Mouse (Mus musculus) embryonic stem cell, embryonic (primary cell): ENCODE results near the gene Map2.

Source experiments
- CTCF ChIA-PET, 4 experiments: fragments of 300-600 bp in 2 of 4; fragments of 350-600 bp in 2 of 4; sonication (Branson Sonifier 250); formaldehyde crosslinking; loops; one replicate each; lab custom pipeline; 2022; ENCODE audit warnings: inconsistent platforms in 2 of 4; lab: Charles Lee
- POLR2A ChIA-PET, 4 experiments: fragments of 300-600 bp in 2 of 4; fragments of 350-600 bp in 2 of 4; sonication (Branson Sonifier 250); formaldehyde crosslinking; loops; one replicate each; lab custom pipeline; 2022; ENCODE audit warnings: antibody characterized with exemption in 4 of 4, inconsistent platforms in 1 of 4; lab: Charles Lee

Map2 gene

GRCm38 (mm10) chr1:66175041-66175665 is at the start of gene Map2:
Map2 (plus strand) TSS chr1:66175273.
- POLR2A ChIA-PET, result interaction anchor here in 2 of 4 experiments (0.5 to 1.1 kb wide), 2 partner anchors 14 to 642 kb away, joined by 3 read pairs; partner anchors contain the start of gene Kansl1l (in 1 of the 2)
- CTCF ChIA-PET, result no interaction called here

GRCm38 (mm10) chr1:66133014-66133413 is 42.1 kb upstream of the Map2 start:
- ChIA-PET CTCF (no interaction called here), POLR2A (no interaction called here)

- ChIA-PET POLR2A (interaction anchor here in 1 of 4 experiments (0.6 kb wide), 1 partner anchor 10 kb away, joined by 4 read pairs; no protein-coding TSS in a partner anchor), CTCF (no interaction called here)
These were observed 39.7 kb upstream of the Map2 start for GRCm38 (mm10) chr1:66135324-66135723.

- ChIA-PET POLR2A (no interaction called here), CTCF (no interaction called here)
These were observed 34.4 kb upstream of the Map2 start for GRCm38 (mm10) chr1:66140686-66141085.

- POLR2A ChIA-PET, result interaction anchor here in 1 of 4 experiments (0.7 kb wide), 1 partner anchor 10 kb away, joined by 4 read pairs; no protein-coding TSS in a partner anchor
- CTCF ChIA-PET, result no interaction called here
These were observed 29.9 kb upstream of the Map2 start for GRCm38 (mm10) chr1:66145180-66145579.

GRCm38 (mm10) chr1:66148825-66149514 is 26.1 kb upstream of the Map2 start:
- ChIA-PET CTCF (no interaction called here), POLR2A (no interaction called here)

- CTCF ChIA-PET, result no interaction called here
- POLR2A ChIA-PET, result no interaction called here
These were observed 24.3 kb upstream of the Map2 start for GRCm38 (mm10) chr1:66150806-66151205.

- ChIA-PET CTCF (no interaction called here), POLR2A (no interaction called here)
These were observed 17.9 kb upstream of the Map2 start for GRCm38 (mm10) chr1:66157135-66157534.

- CTCF ChIA-PET, result no interaction called here
These were observed 17.5 kb upstream of the Map2 start for GRCm38 (mm10) chr1:66157589-66157988.

GRCm38 (mm10) chr1:66164648-66165047 is 10.4 kb upstream of the Map2 start:
- POLR2A ChIA-PET, result no interaction called here

More at GRCm38 (mm10) chr1:66157589-66157988, 17.5 kb upstream of the Map2 start:
- POLR2A ChIA-PET, result no interaction called here

GRCm38 (mm10) chr1:66168722-66169121 is 6.4 kb upstream of the Map2 start:
- POLR2A ChIA-PET, result no interaction called here
- CTCF ChIA-PET, result no interaction called here

More at GRCm38 (mm10) chr1:66164648-66165047, 10.4 kb upstream of the Map2 start:
- CTCF ChIA-PET, result interaction anchor here in 2 of 4 experiments (0.5 to 0.6 kb wide), 3 partner anchors 9 to 744 kb away, joined by 3 to 5 read pairs (median 4); no protein-coding TSS in a partner anchor

GRCm38 (mm10) chr1:66172127-66172526 is 2.9 kb upstream of the Map2 start:
- ChIA-PET POLR2A (no interaction called here), CTCF (no interaction called here)

GRCm38 (mm10) chr1:66173630-66174029 is 1.4 kb upstream of the Map2 start:
- ChIA-PET CTCF (no interaction called here), POLR2A (no interaction called here)

GRCm38 (mm10) chr1:66176012-66176837 is 1.2 kb downstream of the Map2 start:
- CTCF ChIA-PET, result no interaction called here
- POLR2A ChIA-PET, result interaction anchor here in 1 of 4 experiments (1.1 kb wide), 1 partner anchor 641 kb away, joined by 3 read pairs; the partner anchor contains the start of gene Kansl1l

- ChIA-PET POLR2A (interaction anchor here in 1 of 4 experiments (0.6 kb wide), 1 partner anchor 187 kb away, joined by 9 read pairs; no protein-coding TSS in a partner anchor), CTCF (no interaction called here)
These were observed 1.7 kb downstream of the Map2 start for GRCm38 (mm10) chr1:66176838-66177105.

- CTCF ChIA-PET, result no interaction called here
- POLR2A ChIA-PET, result interaction anchor here in 1 of 4 experiments (0.6 kb wide), 1 partner anchor 186 kb away, joined by 9 read pairs; no protein-coding TSS in a partner anchor
These were observed 2.6 kb downstream of the Map2 start for GRCm38 (mm10) chr1:66177489-66178170.

GRCm38 (mm10) chr1:66187016-66187681 is 12.1 kb downstream of the Map2 start:
- POLR2A ChIA-PET, result no interaction called here

GRCm38 (mm10) chr1:66192401-66192800 is 17.3 kb downstream of the Map2 start:
- CTCF ChIA-PET, result no interaction called here
- POLR2A ChIA-PET, result no interaction called here

More at GRCm38 (mm10) chr1:66187016-66187681, 12.1 kb downstream of the Map2 start:
- CTCF ChIA-PET, result no interaction called here

GRCm38 (mm10) chr1:66192891-66193290 is 17.8 kb downstream of the Map2 start:
- CTCF ChIA-PET, result no interaction called here

More at GRCm38 (mm10) chr1:66192891-66193290, 17.8 kb downstream of the Map2 start:
- POLR2A ChIA-PET, result no interaction called here
